Mouse (Mus musculus) liver, postnatal 0 days (tissue): Measurements from ENCODE around the gene Parp16.

Experiments
- CTCF ChIP-seq: sonication (generic); IDR thresholded peaks from 2 replicates; pipeline ENCODE4 v1.5.1; 2016; ENCODE audit warnings: antibody characterized with exemption, low read depth
- EP300 ChIP-seq: IDR thresholded peaks from 2 replicates; pipeline ENCODE4 v1.6.1; 2016; ENCODE audit warnings: antibody characterized with exemption, low read depth, mild to moderate bottlenecking

- TF ChIP-seq CTCF (no peak), EP300 (no peak)
Measured at GRCm38 (mm10) chr9:65161188-65161587, 34.0 kb upstream of the Parp16 start.
